Mouse (Mus musculus) heart, embryonic 16.5 days (tissue): Measurements from ENCODE around the gene Olfr1224-ps1. TPM values are rescaled to one million over a fixed set of nuclear protein-coding genes. Genes with fewer than 3 reads are reported as not detected.
"Not testable (repeated sequence)": the region's sequence is repeated elsewhere in the genome, so short reads cannot be mapped to it uniquely, and the experiment has no call there.

ENCODE experiments used
- ATAC-seq: fragments of 200-750 bp; cut with Nextera tagmentation; replicated peaks from 2 replicates; pipeline ENCODE4 v1.8.0; 2017; ENCODE audit warnings: moderate number of reproducible peaks; ENCODE audit not compliant: insufficient read depth, low FRiP score; ENCODE audit errors: extremely low read depth
- H3K27ac ChIP-seq: fragments of 300-500 bp; sonication (generic); 2 replicates; pipeline ENCODE4 v1.5.1; 2014; ENCODE audit warnings: mild to moderate bottlenecking, low read length, control low read depth, moderate library complexity
- H3K27me3 ChIP-seq: fragments of 300-500 bp; sonication (generic); 2 replicates; pipeline ENCODE4 v1.6.1; 2014; ENCODE audit warnings: low read length, mixed read lengths; ENCODE audit not compliant: control insufficient read depth, insufficient read depth
- H3K36me3 ChIP-seq: fragments of 300-500 bp; sonication (generic); 2 replicates; pipeline ENCODE4 v1.6.1; 2014; ENCODE audit not compliant: control insufficient read depth, insufficient read depth
- H3K4me1 ChIP-seq: fragments of 300-500 bp; sonication (generic); 2 replicates; pipeline ENCODE4 v1.6.1; 2014; ENCODE audit warnings: low read length, mixed read lengths; ENCODE audit not compliant: control insufficient read depth, insufficient read depth
- H3K4me2 ChIP-seq: fragments of 300-500 bp; sonication (generic); 2 replicates; pipeline ENCODE4 v1.6.1; 2014; ENCODE audit warnings: low read depth, mild to moderate bottlenecking, control low read depth, low read length
- H3K4me3 ChIP-seq: fragments of 300-500 bp; sonication (generic); 2 replicates; pipeline ENCODE4 v1.5.1; 2014; ENCODE audit warnings: mild to moderate bottlenecking, control low read depth, low read length
- H3K9ac ChIP-seq: fragments of 300-500 bp; sonication (generic); 2 replicates; pipeline ENCODE4 v1.6.1; 2014; ENCODE audit warnings: low read length, control low read depth
- H3K9me3 ChIP-seq: fragments of 300-500 bp; sonication (generic); replicated peaks from 2 replicates; pipeline ENCODE4 v1.6.1; 2016; ENCODE audit warnings: low read length; ENCODE audit not compliant: control insufficient read depth
- WGBS: fragments of 180-500 bp; shearing (Covaris S2); extraction: QIAGEN DNeasy Blood & Tissue Kit; methylation state at CpG from one replicate; pipeline ENCODE4 v1.1.7; 2014; 5-methylcytosine and 5-hydroxymethylcytosine counted together
- polyA plus RNA-seq: library from polyadenylated mRNA; unstranded; fragments of >200 nt; fragmentation: Nextera tagmentation; extraction: Ambion mirVana; gene quantifications from 2 replicates; pipeline ENCODE4 v1.2.1, GENCODE M21; 2015

The Olfr1224-ps1 gene
- not detected in 2 replicates for polyA plus RNA-seq

- H3K4me1 ChIP-seq, ATAC-seq: not testable (repeated sequence)
- 85% methylated on average over 8 of the region's 8 CpGs for WGBS
Observed at GRCm38 (mm10) chr2:89163991-89164390, at the start of gene Olfr1224-ps1. Olfr1224-ps1 (minus strand) TSS chr2:89164091.

GRCm38 (mm10) chr2:89199948-89200347 is 36.1 kb upstream of the Olfr1224-ps1 start, which contains the start of gene Olfr1226:
Olfr1226 (minus strand) TSS chr2:89200048.
- H3K27me3 ChIP-seq: no peaks in the 10 kb centered on the region
- no peak within 1 kb of the TSS for H3K9ac ChIP-seq
- no peak within 1 kb of the TSS for H3K27ac ChIP-seq
- H3K4me1 ChIP-seq: no peaks in the 10 kb centered on the region
- no peak within 1 kb of the TSS for H3K4me2 ChIP-seq
- H3K9me3 ChIP-seq: no peaks in the 10 kb centered on the region
- no peaks in the 10 kb centered on the region for H3K36me3 ChIP-seq
- WGBS: 52% methylated on average over 2 of the region's 2 CpGs
- H3K4me3 ChIP-seq: no peak within 1 kb of the TSS
- ATAC-seq: no peak

More at GRCm38 (mm10) chr2:89163991-89164390, at the start of gene Olfr1224-ps1:
- H3K4me2 ChIP-seq, H3K27me3 ChIP-seq, H3K9ac ChIP-seq, H3K9me3 ChIP-seq, H3K27ac ChIP-seq, H3K4me3 ChIP-seq, H3K36me3 ChIP-seq: not testable (repeated sequence)

GRCm38 (mm10) chr2:89196325-89196982 is 32.6 kb upstream of the Olfr1224-ps1 start:
- 71% methylated on average over 3 of the region's 3 CpGs for WGBS
- Histone ChIP-seq H3K36me3 (no peaks in the 10 kb centered on the region), H3K9ac (no peak overlapping the region), H3K9me3 (no peaks in the 10 kb centered on the region), H3K4me2 (no peak overlapping the region), H3K27me3 (no peaks in the 10 kb centered on the region), H3K4me3 (no peak overlapping the region), H3K27ac (no peak overlapping the region), H3K4me1 (no peaks in the 10 kb centered on the region)
- ATAC-seq: no peak

DNA sequence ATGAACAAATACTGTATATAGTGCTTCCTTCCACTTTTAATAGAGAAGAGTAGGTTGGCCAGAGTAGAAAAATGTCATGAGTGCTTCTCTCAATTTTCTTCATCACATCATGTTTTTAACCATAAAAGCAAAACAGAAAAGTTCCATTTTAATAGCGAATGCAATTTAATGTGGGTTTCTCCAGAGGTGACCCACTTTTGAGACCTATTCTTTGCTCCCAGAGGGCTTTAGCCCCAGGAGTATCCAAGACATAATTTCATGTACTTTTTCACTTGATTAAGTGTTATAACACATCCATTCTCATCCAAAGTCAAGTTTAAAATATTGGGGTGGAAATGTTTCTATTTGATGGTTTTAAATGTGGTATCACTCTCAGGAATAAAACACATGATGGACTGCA is 10.7 kb upstream of the Olfr1224-ps1 start, which contains the start of gene Olfr1225:
Gene Olfr1225, minus strand, starts transcription at position 101 of the 400 bp plus-strand sequence.
- Histone ChIP-seq H3K4me2 (no peak within 1 kb of the TSS), H3K4me3 (no peak within 1 kb of the TSS), H3K4me1 (no peaks in the 10 kb centered on the region), H3K27me3 (no peaks in the 10 kb centered on the region), H3K9ac (no peak within 1 kb of the TSS), H3K36me3 (no peaks in the 10 kb centered on the region), H3K27ac (no peak within 1 kb of the TSS), H3K9me3 (no peaks in the 10 kb centered on the region)
- ATAC-seq: no peak
- 74% methylated on average over 1 of the region's 1 CpGs for WGBS

GRCm38 (mm10) chr2:89164711-89165110 is 820 bp upstream of the Olfr1224-ps1 start:
- H3K9me3 ChIP-seq, H3K36me3 ChIP-seq, H3K9ac ChIP-seq, H3K27me3 ChIP-seq, ATAC-seq, H3K27ac ChIP-seq, H3K4me1 ChIP-seq, H3K4me3 ChIP-seq, H3K4me2 ChIP-seq: not testable (repeated sequence)
- WGBS: 80% methylated on average over 4 of the region's 4 CpGs

DNA sequence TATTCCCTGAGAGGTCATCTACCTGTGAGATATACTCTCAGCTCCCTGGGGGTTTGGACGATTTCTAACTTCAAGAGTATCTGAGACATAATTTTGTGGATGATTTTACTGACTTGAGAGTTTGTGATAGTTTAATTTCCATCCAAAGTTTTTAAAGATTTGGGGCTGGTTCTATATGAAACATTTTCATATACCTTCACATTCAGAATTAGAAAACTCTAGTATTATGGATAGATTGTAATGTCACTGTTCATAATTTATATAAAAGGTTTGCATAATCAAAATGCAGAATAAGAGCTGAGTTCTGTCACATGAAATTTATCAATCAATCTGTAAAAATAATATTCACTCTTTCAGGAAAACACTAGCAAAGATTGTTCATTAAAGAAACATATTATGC is 12.4 kb downstream of the Olfr1224-ps1 start, which contains the start of gene Olfr1223:
Gene Olfr1223, minus strand, starts transcription at position 101 of the 400 bp plus-strand sequence.
- Histone ChIP-seq H3K4me3 (no peak within 1 kb of the TSS), H3K27me3 (no peaks in the 10 kb centered on the region), H3K4me1 (no peaks in the 10 kb centered on the region), H3K27ac (no peak within 1 kb of the TSS), H3K9me3 (no peaks in the 10 kb centered on the region), H3K4me2 (no peak within 1 kb of the TSS), H3K9ac (no peak within 1 kb of the TSS), H3K36me3 (no peaks in the 10 kb centered on the region)
- 67% methylated on average over 1 of the region's 1 CpGs for WGBS
- ATAC-seq: no peak

DNA sequence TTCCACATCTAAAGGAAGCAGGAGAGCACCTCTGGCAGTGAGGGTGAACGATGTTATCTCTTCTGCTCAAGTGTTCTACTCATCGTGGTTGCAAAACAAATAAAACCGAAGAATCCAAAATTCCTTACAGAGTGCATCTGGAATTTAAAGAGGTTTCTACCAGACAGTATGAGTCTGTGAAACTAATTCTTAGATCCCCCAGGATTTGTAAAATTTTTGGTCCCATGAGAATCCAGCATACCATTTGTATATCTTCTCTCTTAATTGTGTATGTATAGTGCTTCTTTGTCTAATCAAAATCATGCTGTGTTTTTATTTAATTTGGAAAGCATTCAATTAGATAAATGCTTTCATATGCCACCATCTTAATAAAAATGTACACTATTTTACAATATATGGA is 30.9 kb downstream of the Olfr1224-ps1 start, which contains the start of gene Olfr1222:
Gene Olfr1222, minus strand, starts transcription at position 101 of the 400 bp plus-strand sequence.
- no peaks in the 10 kb centered on the region for H3K27me3 ChIP-seq
- H3K36me3 ChIP-seq: no peaks in the 10 kb centered on the region
- H3K9me3 ChIP-seq: no peaks in the 10 kb centered on the region
- no peak within 1 kb of the TSS for H3K27ac ChIP-seq
- H3K4me1 ChIP-seq: no peaks in the 10 kb centered on the region
- H3K4me3 ChIP-seq: no peak within 1 kb of the TSS
- ATAC-seq: no peak
- H3K4me2 ChIP-seq: no peak within 1 kb of the TSS
- WGBS: 24% methylated on average over 3 of the region's 3 CpGs
- no peak within 1 kb of the TSS for H3K9ac ChIP-seq

- WGBS: 73% methylated on average over 2 of the region's 2 CpGs
Observed at GRCm38 (mm10) chr2:89117183-89117582, 46.7 kb downstream of the Olfr1224-ps1 start, which contains the start of gene Olfr1221. Olfr1221 (minus strand) TSS chr2:89117283.

DNA sequence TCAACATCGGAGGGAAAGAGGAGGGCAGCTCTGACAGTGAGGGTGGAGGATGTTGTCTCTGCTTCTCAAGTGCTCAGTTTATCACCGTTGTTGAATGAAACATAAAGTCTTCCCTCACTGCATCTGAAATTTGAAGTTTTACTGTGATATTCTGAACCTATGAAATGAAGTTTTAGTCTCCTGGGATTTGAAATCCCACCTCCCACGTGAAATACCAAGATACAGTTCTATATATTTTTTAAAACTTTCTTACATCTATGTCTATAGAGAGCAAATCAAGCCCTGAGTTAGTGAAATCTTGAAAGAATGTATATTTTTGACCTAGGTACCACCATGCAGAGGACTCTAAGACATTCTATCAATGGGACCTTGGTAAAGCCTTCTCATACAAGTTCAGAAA is 57.2 kb downstream of the Olfr1224-ps1 start, which contains the start of gene Olfr1220:
Gene Olfr1220, minus strand, starts transcription at position 101 of the 400 bp plus-strand sequence.
- Histone ChIP-seq H3K4me1 (no peaks in the 10 kb centered on the region), H3K27ac (no peak within 1 kb of the TSS), H3K36me3 (no peaks in the 10 kb centered on the region), H3K4me3 (no peak within 1 kb of the TSS), H3K27me3 (no peaks in the 10 kb centered on the region), H3K9me3 (no peaks in the 10 kb centered on the region), H3K9ac (no peak within 1 kb of the TSS), H3K4me2 (no peak within 1 kb of the TSS)
- ATAC-seq: no peak
- 70% methylated on average over 3 of the region's 3 CpGs for WGBS

More at GRCm38 (mm10) chr2:89117183-89117582, 46.7 kb downstream of the Olfr1224-ps1 start, which contains the start of gene Olfr1221:
- no peak for ATAC-seq
- no peak within 1 kb of the TSS for H3K4me3 ChIP-seq
- no peaks in the 10 kb centered on the region for H3K4me1 ChIP-seq
- H3K27me3 ChIP-seq: no peaks in the 10 kb centered on the region
- H3K9ac ChIP-seq: no peak within 1 kb of the TSS
- no peak within 1 kb of the TSS for H3K27ac ChIP-seq
- H3K36me3 ChIP-seq: no peaks in the 10 kb centered on the region
- no peaks in the 10 kb centered on the region for H3K9me3 ChIP-seq
- no peak within 1 kb of the TSS for H3K4me2 ChIP-seq
